Mouse (Mus musculus): ENCODE data around the gene Pyurf.

The Pyurf gene

DNA sequence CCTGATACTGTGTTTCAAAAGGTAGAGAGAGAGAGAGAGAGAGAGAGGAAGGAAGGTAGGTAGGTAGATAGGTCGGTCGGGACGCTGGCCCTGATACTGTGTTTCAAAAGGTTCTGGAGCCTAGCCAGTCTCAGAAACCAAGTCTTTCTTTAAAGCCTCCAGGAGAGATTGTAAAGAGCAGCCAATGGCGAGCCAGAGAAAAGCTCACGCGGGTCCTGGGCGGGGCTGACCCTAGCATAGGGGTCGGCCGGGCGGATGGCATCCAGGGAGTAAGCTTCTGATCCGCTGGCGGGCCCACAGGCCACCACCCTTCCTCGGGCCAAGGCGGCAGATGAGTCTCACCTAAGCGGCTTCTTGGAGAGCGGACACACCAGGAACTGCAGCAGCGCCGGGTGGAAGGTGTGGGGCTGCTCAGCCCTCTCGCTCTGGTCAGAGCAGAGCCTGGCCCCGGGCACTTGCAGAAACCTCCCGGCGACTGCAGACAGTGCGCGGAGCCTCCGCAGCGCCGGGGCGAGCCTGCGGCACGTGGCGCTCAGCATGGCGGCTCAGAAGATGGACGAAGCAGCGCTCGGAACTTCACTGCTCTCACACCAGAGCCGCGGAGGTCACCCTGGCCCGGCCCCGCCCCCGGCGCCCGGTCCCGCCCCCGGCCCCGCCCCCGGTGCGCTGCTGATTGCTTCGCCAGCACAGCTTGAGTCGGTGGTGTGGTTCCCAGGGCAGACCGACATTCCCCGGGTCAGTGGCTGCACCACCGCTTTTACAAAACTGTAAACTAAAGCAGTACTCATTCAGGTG lies at the start of gene Pyurf:
Gene Pyurf, minus strand, starts transcription at position 612 of the 795 bp plus-strand sequence.
- DNase-seq (ENCODE audit: low read depth, low spot score), result peak; percentile 78

- no peak for DNase-seq (ENCODE audit: low read depth, low spot score)
Observed at GRCm38 (mm10) chr6:57721347-57721746, 29.5 kb upstream of the Pyurf start.

GRCm38 (mm10) chr6:57711726-57712125 lies 19.8 kb upstream of the Pyurf start:
- no peak for DNase-seq (ENCODE audit: low read depth, low spot score)

DNA sequence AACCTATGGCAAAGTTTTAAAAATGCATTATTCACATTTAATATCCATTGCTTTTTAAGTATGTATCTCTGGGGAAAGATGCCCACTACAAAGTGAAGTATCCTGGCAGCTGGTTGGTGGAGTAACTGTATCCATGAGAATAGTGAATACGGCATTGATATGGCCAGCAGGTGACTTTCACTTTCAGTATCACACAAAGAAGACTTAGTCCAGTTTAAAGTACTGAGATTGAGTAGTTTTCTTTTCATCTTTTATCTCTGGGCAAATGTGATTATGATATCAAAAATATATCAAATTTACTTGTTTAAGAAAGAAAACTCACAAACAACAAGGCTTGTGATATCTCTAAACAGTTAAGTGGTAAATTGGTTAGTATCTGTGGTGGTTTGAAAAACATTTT lies 14.8 kb upstream of the Pyurf start:
- no peak for DNase-seq (ENCODE audit: low read depth, low spot score)

- peak; percentile 4 for DNase-seq (ENCODE audit: low read depth, low spot score)
Observed at GRCm38 (mm10) chr6:57703703-57704102, 11.8 kb upstream of the Pyurf start.

GRCm38 (mm10) chr6:57702743-57703499 lies 11.0 kb upstream of the Pyurf start:
- DNase-seq (ENCODE audit: low read depth, low spot score), result peak; percentile 92

GRCm38 (mm10) chr6:57702376-57702742 lies 10.5 kb upstream of the Pyurf start, which contains the start of gene Lancl2:
Lancl2 (plus strand) TSS chr6:57702540.
- peak; percentile 18 for DNase-seq (ENCODE audit: low read depth, low spot score)

DNA sequence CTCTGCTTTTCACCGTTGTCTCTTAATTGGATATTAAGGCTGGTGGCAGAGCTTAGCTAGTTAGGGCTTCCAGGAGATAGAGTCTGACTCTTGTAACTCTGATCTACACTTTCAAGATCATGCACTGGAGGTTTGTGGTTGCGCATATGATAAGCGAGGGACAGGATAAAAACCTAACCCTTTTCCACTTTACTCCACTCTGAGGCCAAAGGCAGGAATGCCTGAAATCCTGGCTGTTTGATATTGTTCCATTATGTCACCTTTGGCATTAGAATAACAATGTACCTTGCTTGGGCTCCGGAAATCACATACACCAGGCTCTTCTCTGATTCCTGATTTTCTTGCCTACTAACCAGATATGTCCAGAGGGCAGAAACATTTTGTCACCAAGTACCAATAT lies 9.8 kb upstream of the Pyurf start:
- peak; percentile 9 for DNase-seq (ENCODE audit: low read depth, low spot score)

GRCm38 (mm10) chr6:57693116-57693515 lies 1.2 kb upstream of the Pyurf start:
- DNase-seq (ENCODE audit: low read depth, low spot score), result no peak

DNA sequence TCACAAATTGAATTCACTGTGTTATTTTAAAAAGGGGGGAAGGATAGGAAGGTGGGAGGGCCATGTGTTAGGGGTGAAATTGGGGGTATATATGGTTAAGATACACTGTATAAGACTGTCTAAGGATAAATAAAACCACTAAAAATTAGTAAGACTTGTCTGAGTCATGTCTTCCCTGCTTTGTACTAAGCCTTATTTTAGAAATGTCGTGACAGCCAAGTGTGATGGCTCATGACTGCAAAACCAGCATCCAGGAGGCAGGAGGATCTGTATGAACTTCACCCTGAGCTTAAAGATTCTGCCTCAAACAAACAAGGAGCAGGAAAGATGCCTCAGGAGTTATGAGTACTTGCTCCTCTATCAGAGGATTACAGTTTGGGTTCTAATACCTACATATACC lies 7.7 kb downstream of the Pyurf start:
- DNase-seq (ENCODE audit: low read depth, low spot score), result no peak

GRCm38 (mm10) chr6:57661295-57661694 lies 30.6 kb downstream of the Pyurf start:
- DNase-seq (ENCODE audit: low read depth, low spot score), result no peak

DNA sequence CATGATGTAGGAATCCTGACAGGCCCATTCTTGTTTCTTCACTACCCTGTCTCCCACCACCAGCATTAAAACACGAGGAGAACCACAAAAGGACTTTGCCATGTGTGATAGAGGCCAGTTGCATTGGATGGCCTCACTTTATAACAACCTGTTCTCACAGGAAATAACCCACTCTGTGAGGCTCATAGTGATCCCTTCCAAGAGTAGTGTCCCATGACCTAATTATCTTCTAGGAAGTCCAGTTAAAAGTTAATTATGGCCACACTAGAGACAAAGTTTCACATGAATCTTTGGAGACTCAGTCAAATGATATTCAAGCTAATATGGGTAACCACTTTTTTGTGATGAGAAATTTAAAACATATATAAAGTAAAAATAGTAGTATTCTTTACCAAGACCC lies 44.6 kb downstream of the Pyurf start:
- DNase-seq (ENCODE audit: low read depth, low spot score), result no peak

GRCm38 (mm10) chr6:57641789-57642188 lies 50.1 kb downstream of the Pyurf start:
- peak; percentile 3 for DNase-seq (ENCODE audit: low read depth, low spot score)

DNA sequence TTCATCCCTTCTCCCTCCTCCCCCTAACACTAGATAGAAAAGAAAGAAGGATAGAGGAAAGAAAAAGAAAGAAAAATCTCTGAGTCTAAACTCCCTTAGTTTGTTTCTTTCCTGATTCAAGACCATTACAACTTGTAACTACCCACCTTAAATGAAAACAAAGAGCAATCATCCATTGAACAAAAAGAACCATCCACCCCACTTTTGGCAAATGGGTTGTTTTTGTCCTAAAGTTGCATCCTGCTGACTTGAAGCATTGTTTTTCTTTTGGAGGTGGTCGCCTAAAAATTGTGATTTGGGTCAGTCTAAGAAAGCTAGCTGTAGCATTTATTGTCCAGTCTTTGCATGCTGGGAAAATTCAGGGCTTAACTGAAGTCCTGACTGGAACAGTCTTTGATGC lies 52.3 kb downstream of the Pyurf start:
- DNase-seq (ENCODE audit: low read depth, low spot score), result no peak

Measured in retina, adult 2 months (tissue).